Mouse (Mus musculus) hematopoietic stem cell, adult 5-6 weeks (primary cell): Measurements from ENCODE around the gene Mapk8ip2. TPM values are rescaled to one million over a fixed set of nuclear protein-coding genes. Genes with fewer than 3 reads are reported as not detected.

ENCODE experiments used
- ATAC-seq, 2 experiments: fragments of 125-278 bp in 1 of 2; replicated peaks in 1 of 2; 2 replicates each; pipeline ENCODE4 v1.8.0; 2016 to 2017; ENCODE audit warnings: inconsistent platforms in 2 of 2, mild to moderate bottlenecking in 2 of 2, moderate number of reproducible peaks in 2 of 2, low read depth in 1 of 2, moderate TSS enrichment in 1 of 2; ENCODE audit not compliant: low FRiP score in 2 of 2, poor library complexity in 2 of 2, severe bottlenecking in 2 of 2, insufficient read depth in 1 of 2, low TSS enrichment in 1 of 2
- total RNA-seq: library from RNA; stranded (forward); fragments of 172-1452, 232-1000 nt; gene quantifications from 2 replicates; pipeline ENCODE4 v1.2.3, GENCODE M21; 2017

Mapk8ip2 gene
- total RNA-seq, 1 experiment from 2014 or later = not detected

DNA sequence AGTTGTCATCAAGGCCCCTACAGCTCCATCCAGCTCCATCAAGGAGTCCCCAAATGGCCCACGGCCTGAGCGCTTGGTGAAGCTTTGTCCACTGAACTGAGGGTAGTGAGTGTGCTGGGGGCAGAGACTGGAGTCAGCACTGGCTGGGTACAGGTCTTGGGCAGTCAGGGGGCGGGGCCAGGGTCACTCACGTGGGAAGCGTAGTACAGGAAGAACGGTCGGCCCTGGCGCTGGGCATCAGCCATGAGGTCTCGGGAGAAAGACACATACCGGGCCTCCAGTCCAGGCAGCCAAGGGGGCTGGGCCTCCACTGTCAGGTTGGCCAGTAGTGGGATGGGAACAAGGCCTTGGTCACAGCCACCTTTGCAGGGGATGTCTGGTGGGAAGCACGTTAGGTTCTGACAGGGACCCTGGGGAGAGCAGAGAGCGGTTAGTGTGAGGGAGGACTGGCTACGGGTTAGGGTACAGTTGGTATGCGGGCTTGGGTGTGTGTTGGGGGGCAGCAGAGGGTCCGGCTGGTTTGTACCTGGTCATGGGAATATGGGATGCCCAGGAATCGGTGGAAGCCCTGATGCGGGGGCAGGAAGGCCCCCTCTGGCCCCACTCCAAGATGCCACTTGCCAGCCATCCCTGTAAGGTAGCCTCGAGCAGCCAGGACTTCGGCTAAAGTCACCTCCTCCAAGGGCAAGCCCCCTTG is 21.0 kb downstream of the Mapk8ip2 start:
- ATAC-seq = no peak

DNA sequence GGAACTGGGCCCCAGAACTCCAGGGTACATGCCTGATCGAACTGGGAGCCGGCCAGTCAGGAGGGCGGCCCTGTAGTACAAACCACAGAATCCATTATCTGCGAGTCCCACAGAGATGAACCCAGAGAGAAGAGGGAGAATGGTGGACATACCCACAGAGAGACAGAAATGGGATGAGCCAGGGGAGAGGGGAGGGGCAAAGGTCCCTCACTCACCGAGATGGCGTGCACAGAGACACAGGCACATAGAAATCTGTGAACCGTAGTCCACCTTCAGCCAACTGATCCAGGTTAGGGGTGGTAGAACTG is 21.5 kb downstream of the Mapk8ip2 start:
- no peak for ATAC-seq

DNA sequence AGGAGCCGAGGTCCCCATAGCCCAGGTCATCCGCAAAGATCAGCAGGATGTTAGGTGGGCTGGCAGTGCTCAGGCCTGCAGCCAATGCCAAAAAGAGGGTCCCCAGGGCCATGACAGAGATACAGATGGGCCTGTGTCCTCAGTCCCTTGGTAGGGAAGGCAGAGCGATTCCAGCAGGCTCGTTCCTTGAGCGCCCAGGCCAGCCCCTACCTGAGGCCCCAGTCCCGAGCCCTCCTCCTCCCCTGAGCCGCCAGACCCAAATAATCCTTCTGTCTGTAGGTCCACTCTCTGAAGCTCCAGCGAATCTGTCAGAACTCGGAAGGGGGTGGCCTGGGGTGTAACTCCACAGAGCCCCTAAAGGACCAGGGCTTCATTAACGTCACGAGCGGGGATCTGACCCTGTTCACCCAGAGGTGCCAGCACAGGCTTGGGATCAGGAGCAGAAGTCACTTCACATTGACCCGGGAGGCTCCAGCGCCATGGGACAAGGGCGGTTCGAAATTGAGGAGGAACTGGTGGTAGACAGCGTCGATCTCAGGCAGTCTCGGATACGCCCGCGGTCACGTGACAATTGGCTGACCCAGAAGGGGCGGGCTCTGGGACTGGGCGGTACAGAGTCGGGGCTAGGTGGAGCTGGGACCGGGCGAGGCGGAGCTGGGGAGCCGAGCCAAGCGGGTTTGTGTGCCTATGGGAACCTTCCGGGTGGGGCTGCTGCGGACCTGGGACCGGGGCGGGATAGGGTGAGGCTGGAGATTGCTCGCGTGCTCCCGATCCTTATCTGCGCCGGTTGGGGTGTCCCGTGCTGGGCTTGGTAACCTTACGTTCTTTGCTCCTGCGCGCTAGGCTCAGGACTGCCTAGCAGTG is 22.1 kb downstream of the Mapk8ip2 start:
- peak; percentile 93 for ATAC-seq

DNA sequence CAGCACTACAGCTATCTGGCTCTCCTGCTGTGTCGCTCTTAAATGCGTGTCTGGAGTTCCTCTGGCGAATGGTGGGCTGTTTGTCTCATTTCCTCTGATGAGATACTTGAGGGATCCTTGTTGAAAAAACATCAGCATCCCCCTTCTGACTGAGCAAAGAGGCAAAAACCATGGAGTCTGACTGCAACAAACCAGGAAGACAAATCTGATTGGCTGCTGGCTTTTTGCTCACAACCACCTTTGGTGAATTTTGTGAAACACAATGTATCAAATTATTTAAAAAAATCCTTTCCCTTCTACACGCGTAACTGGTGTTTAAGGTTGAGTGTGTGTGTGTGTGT is 22.7 kb downstream of the Mapk8ip2 start:
- ATAC-seq = peak; percentile 28 to 49; a peak in 3 of 4 replicates

DNA sequence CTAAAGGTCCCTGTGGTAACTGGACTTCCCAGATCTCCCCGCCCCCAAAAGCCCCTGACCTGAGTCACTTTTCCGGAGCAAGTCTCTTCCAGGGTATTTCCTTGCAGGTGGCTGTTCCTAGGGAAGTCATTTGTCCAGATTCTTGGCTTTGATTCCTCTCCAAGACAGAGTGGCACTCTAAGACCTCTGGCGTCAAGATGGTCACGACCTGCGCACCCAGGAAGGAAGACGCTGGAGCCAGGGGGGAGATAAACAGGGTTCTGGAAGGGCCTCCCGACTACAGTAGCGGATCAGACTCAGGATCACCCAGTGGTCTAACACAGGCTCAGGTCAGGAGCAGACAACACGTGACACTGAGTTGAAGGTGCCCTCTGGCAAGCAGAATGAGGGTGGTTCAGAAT is 23.4 kb downstream of the Mapk8ip2 start, which contains the start of gene Arsa:
Gene Arsa, minus strand, starts transcription at position 335 of the 401 bp plus-strand sequence.
- ATAC-seq = no peak

DNA sequence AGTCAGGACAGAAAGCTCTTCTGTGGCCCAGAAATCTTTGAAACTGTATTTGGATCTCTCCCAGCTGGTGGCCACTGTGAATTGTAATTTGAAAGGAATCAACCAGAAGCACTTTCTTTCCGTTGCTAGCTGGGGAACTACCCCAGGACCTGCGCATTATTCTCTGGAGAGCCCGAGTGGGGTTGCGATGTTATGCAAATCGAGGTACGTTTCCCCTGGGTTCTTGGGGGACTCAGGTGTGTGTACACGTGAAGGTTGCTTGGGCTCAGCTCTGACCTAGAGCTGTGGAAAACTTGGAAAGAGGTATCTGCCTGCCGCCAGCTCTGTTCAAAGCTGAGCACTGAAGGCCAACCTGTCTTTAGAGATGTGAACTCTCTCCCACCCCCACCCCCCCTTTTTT is 24.1 kb downstream of the Mapk8ip2 start:
- ATAC-seq = no peak

DNA sequence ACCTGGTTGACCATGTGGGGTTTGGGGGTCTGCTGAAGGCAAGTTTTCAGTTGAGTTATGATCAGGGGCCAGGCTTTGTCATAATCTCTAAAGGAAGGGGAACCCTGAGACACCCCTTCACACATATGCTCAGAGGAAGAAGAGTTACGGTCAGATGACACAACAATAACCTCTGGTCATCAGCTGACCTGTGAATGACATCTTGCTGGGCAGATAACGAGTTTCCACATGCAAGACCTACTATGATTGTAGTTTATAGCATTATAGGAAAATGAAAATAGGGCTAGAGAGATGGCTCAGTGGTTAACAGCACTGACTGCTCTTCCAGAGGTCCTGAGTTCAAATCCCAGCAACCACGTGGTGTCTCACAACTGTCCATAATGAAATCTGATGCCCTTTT is 24.9 kb downstream of the Mapk8ip2 start:
- ATAC-seq = no peak

DNA sequence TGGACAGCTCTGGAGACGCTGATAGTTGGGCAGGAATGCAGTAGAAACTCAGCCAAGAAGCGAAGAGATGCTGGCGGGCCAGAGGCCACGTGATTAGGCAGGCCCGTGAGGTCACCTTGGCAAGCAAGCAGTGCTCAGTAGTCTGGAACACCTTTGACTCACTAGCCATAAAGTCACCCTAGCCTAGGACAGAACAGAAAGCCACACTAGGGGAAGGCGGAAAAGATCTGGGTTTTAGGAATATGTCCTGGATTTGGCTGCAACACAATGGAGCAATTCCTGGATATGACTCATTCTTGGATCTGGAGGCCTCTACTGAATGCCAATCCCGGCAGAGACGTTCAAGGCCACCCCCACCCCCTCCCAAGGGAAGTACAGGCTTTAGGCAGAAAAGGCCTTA is 26.9 kb downstream of the Mapk8ip2 start:
- ATAC-seq = no peak

DNA sequence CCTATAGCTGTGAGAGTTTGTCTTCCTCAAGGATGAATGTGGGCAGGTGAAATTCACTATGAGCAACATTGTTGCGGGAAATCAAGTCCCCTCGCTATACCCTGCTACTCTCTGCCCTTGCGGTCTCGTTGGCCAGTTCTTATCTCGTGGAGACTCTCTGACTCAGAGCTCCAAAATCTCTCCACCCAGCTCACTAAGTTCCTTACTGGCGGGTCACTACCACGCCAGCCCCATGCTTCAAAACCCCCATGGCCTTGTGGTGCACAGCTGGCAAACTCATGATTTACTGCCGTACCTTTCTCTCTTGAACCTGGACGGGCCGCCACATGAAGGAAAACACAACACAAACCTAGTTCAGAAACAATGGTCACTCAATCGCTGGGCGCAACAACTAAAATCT is 34.5 kb downstream of the Mapk8ip2 start:
- ATAC-seq = no peak

DNA sequence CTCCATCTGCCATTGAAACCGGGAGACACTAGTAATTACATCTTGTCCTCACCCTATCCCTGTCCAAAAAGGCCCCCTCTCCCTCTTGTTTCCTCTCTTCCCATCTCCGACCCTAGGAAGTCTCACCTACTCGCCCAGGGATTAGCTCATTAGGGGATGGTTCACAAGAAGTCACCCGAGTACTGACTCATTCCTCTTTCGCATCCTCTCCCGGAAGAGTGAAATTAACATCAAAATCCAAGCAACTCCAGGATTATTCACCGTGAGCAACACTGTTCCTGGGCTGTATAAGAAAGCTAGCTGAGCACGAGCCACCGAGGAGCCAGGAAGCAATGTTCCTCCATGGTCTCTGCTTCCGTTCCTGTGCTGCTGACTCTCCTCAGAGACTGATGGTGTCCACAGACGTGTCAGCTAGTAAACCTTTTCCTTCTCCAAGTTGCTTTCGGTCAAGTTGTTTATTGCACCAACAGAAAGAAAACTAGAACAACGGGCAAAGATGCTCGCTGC is 35.0 kb downstream of the Mapk8ip2 start:
- no peak for ATAC-seq

DNA sequence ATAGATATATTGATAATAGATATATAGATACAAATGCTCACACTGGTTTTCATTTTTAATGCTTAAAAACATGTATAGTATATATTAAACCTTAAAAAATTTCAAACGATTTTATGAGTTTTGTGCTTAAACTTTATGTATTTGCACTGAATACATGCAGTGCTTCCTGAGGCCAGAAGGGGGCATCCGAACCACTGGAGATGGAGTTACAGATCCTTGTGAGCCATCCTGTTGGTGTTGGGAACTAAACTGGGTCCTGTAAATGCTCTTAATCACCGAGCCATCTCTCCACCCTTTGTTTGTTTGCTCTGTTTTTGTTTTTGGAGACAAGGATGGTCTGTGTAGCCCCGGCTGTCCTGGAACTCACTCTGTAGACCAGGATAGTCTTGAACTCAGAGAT is 41.3 kb downstream of the Mapk8ip2 start:
- no peak for ATAC-seq

DNA sequence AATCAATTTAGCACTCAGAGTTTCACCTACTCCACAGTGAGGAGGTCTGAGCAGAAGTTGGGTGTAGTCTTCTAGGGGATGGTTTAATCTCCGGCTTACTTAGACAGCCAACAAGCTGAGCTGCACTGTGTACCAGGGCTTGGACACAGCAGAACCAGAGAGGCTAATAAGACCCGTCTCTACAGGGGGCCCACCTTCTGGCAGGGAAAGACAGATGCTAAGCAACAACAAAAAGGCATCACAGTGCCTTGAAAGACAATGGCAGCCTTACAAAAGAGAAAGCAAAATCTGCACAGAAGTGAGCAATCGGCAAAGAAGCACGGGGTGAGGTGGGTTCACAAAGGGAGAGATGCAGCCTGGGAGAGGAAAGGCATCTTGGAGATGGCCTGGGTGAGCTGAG is 42.4 kb downstream of the Mapk8ip2 start:
- ATAC-seq = no peak

DNA sequence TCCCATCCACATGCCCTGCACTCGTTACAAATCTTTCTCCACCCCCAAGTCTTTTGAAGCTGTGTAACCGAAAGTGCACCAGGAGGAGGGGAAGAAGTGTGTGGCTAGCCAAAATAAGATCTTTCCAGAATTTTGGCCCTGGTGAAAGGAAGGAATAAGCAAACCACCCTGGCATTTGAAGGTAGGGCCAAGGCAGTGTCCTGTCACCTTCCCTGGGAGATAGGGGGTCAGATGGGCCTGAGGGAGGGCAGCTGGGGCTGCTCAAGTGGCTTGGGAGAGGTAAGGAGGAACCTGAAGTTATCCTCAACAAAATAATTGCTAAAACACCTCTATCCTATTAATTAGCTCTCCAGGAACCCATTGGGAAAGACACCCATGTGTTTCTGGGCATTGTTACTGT is 43.1 kb downstream of the Mapk8ip2 start:
- no peak for ATAC-seq

DNA sequence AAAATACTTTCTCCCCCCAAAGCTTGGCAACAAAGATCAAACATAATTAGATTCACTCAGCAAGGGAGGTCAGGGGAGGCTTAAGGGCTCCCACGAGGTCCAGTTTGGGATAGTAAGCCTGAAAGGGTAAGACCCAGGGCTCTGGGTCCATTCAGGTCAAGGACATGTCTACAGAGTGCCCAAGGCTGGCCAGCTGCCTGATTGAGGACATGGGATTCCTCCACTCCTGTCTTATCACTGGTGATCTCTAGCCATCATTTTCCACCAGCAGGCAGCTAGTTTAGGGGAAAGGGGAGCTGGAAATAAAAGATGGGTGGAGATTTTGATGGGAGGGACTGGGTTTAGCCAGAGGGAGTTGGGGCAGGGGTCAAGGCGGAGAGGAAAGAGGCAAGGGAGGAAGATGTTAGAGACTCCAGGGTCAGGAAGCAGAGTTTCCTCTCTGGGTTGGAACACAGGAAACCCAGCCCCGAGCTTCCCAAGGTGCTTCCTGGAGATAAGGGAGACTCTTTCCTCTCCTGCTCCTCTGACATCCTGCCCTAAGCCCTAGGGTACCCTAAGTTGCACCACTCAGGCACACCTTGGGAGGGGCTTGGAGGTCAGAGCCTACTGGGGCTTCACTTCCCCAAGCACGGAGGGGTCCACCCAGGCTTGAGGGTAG is 43.8 kb downstream of the Mapk8ip2 start:
- ATAC-seq = peak; percentile 80 to 87

DNA sequence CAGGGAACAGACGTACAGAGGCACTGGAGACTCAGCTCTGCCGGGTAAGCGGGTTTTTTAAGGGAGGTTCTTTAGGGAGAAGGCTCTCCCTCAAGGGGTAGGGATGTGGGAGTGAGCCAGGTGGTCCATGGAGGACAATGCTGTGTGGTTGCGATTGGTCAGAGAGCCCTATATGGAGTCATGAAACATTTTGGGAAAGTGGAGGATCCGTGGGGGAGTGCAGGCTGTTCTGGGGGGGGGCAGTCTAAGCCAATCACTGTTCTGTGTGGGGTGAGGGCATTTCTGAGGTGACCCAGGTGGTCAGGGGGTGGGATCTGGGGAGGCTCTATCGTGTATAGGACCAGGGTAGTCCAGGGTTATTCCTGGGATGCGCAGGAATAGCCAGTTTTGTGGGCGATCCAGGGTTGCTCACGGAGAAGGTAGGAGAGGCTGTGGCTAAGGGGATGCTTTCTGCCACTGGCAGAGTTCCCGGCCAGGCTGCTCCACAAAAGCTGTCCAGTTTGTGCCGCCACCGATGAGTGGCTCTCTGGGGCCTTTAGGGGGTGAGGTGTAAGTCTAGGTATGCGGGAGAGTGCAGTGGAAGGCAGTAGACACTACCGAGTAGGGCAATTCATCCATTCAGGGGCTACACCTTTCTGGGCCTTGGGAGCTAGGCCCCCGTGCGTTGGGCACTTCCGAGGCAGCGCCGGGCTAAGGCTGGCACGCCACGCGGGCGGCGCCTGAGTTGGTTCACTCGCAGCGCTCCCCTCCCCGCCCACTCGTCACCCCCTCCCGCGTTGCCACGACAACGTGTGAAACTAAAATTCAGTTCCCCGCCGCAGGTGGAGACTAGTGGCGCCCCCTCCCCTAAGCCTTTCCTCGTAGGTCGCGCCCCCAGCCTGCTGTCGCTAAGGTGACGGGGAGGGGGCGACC is 44.6 kb downstream of the Mapk8ip2 start:
- peak; percentile 54 to 56 for ATAC-seq

DNA sequence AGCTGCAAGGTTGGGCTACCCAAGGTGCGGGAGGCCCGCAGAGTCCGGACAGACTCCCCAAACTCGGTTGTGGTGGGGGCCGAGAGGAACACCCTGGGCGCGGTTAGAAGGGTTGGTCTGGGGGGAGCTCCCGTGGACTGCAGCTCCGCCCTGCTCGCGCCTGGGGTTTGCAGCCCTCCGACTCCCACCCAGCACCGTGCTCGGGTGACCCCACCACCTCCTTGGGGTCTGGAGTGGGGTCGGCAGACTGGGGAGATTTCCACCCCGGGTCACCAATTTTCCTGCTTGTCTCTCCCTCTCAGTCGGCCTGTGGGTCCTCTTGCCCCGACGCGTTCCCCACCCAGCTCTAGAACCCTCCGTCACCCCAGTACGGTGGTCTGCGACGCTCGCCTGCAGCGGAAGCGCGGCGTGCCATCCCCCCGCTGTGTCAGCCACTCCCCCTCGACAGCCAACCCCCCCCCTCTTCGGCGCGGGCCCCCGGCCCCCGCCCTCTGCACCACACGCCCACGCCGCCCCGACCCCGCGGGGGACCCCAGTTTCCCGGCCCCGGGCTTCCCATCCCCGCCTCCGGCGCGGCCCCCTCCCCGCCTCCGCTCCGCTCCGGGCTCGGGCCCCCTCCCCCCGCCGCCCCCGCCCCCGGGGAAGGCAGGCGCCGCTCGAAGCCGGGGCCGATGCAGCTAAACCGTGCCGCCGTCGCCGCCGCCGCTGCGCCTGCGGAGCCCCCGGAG is 45.4 kb downstream of the Mapk8ip2 start, which contains the start of gene Shank3:
Gene Shank3, plus strand, starts transcription at position 663 of the 728 bp plus-strand sequence.
- ATAC-seq = peak in 1 of 2 experiments; percentile 13; a peak in 1 of 4 replicates
